Mouse (Mus musculus) thymus, adult 2 months (tissue): Measurements from ENCODE around the gene Dars. TPM values are rescaled to one million over a fixed set of nuclear protein-coding genes. Genes with fewer than 3 reads are reported as not detected.

Experiments
- DNase-seq: peaks from one replicate; pipeline ENCODE4 v3.0.0; 2021
- H3K27ac ChIP-seq: fragments of 200-500 bp; 2 replicates; pipeline ENCODE4 v1.5.1; 2012; ENCODE audit warnings: low read length, control low read depth; ENCODE audit not compliant: control insufficient read depth, insufficient read depth
- H3K27me3 ChIP-seq: fragments of 200-500 bp; 2 replicates; pipeline ENCODE4 v1.6.1; 2012; ENCODE audit warnings: mild to moderate bottlenecking, low read length, moderate library complexity, mixed read lengths; ENCODE audit not compliant: control insufficient read depth, insufficient read depth
- H3K36me3 ChIP-seq: fragments of 200-500 bp; 2 replicates; pipeline ENCODE4 v1.6.1; 2012; ENCODE audit warnings: mild to moderate bottlenecking, low read length, moderate library complexity; ENCODE audit not compliant: control insufficient read depth, insufficient read depth
- H3K4me1 ChIP-seq: fragments of 200-500 bp; replicated peaks from 2 replicates; pipeline ENCODE4 v1.6.1; 2012; ENCODE audit warnings: low read length; ENCODE audit not compliant: control insufficient read depth, insufficient read depth
- H3K4me3 ChIP-seq: fragments of 200-500 bp; 2 replicates; pipeline ENCODE4 v1.5.1; 2012; ENCODE audit warnings: mild to moderate bottlenecking, low read length, control low read depth, moderate library complexity; ENCODE audit not compliant: control insufficient read depth, insufficient read depth
- CTCF ChIP-seq: fragments of 200-500 bp; IDR thresholded peaks from 2 replicates; pipeline ENCODE4 v1.5.1; 2012; ENCODE audit warnings: mild to moderate bottlenecking, control low read depth, low read length, moderate library complexity, borderline replicate concordance; ENCODE audit not compliant: control insufficient read depth, poor library complexity, insufficient read depth; ENCODE audit errors: extremely low read depth
- POLR2A ChIP-seq: fragments of 200-500 bp; IDR thresholded peaks from 2 replicates; pipeline ENCODE4 v1.6.1; 2012; ENCODE audit warnings: mild to moderate bottlenecking, low read length, control low read depth, moderate library complexity; ENCODE audit not compliant: control insufficient read depth, poor library complexity, insufficient read depth; ENCODE audit errors: extremely low read depth
- WGBS: fragments of 180-500 bp; shearing (Covaris S2); methylation state at CpG from one replicate; pipeline ENCODE4 v1.1.7; 2018; 5-methylcytosine and 5-hydroxymethylcytosine counted together
- polyA plus RNA-seq: library from polyadenylated mRNA; depleted of rRNA; stranded (reverse); fragments of >200 nt; gene quantifications from 2 replicates; pipeline ENCODE4 v1.2.3, GENCODE M21; 2012

Dars gene
- polyA plus RNA-seq, 1 experiment, result 17.6 TPM

DNA sequence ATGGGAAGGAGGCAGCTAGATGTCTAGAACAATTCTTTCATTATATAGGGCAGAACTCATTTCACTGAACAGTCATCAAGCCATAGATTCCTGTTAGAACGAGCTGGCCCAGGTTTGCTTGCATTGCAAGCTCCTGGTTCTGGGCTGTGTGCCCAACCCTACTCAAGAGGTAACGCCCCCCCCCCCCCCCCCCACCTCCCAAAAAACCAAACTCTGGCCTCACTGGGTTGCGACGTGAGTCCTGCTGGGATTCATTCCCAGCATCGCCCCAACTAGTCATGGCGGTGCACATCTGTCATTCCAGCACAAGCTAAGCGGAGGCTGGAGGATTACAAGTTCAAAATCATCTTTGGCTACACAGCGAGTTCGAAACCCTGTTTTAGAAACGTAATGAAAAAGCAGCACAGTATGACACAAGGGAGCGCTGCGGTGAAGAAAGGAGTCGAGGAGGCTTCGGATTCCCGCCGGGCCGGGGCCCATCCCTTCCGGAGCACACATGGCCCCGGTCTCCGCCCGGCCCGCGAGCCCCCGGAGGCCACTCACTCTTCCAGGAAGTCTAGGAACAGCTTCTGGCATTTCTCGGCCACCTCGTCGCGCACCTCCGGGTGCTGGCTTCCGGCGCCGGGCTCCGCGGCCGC is 58.1 kb downstream of the Dars start:
- peak overlapping the region; percentile 8; the same call in 1 of the 2 replicates for H3K27ac ChIP-seq
- DNase-seq, result peak; percentile 7
- peak overlapping the region; percentile 79 for H3K4me3 ChIP-seq
- H3K27me3 ChIP-seq, result no peaks in the 10 kb centered on the region
- H3K36me3 ChIP-seq, result peaks cover 21% of the 10 kb centered on the region
- TF ChIP-seq CTCF, result no peak
- TF ChIP-seq POLR2A, result no peak
- WGBS, result under 1% methylated on average over 35 of the region's 35 CpGs
- H3K4me1 ChIP-seq, result peaks cover 6% of the 10 kb centered on the region

DNA sequence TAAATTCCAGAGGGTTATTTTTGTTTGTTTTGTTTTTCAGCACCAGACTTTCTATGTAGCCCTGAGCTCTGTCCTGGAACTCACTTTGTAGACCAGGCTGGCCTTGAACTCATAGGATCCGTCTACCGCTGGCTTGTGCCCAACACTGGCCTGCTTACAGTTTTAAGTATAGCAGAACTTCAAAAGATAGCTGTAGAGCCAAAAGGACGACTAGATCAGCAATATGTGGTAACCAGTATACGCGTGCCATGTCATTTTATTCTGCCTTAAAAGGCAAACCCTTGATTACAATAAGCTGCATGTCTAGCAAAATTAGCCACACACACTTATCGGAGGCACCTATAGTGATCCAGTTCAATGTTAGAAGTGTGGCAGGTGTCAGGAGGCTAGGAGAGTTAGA is 58.9 kb downstream of the Dars start:
- H3K27ac ChIP-seq, result peak overlapping the region; percentile 9; the same call in 1 of the 2 replicates
- peaks cover 27% of the 10 kb centered on the region for H3K36me3 ChIP-seq
- no peak for DNase-seq
- H3K4me1 ChIP-seq, result peaks cover 6% of the 10 kb centered on the region
- WGBS, result 5% methylated on average over 6 of the region's 6 CpGs
- no peak overlapping the region; the same call in 1 of the 2 replicates for H3K4me3 ChIP-seq
- no peak for TF ChIP-seq CTCF
- no peak for TF ChIP-seq POLR2A
- H3K27me3 ChIP-seq, result no peaks in the 10 kb centered on the region

GRCm38 (mm10) chr1:128357452-128357851 is 59.7 kb downstream of the Dars start:
- no peak overlapping the region; the same call in 1 of the 2 replicates for H3K27ac ChIP-seq
- DNase-seq, result peak; percentile 31
- H3K4me1 ChIP-seq, result peaks cover 6% of the 10 kb centered on the region
- H3K27me3 ChIP-seq, result no peaks in the 10 kb centered on the region
- WGBS, result 17% methylated on average over 3 of the region's 3 CpGs
- TF ChIP-seq CTCF (no peak), POLR2A (no peak)
- peaks cover 28% of the 10 kb centered on the region for H3K36me3 ChIP-seq
- H3K4me3 ChIP-seq, result no peak overlapping the region

DNA sequence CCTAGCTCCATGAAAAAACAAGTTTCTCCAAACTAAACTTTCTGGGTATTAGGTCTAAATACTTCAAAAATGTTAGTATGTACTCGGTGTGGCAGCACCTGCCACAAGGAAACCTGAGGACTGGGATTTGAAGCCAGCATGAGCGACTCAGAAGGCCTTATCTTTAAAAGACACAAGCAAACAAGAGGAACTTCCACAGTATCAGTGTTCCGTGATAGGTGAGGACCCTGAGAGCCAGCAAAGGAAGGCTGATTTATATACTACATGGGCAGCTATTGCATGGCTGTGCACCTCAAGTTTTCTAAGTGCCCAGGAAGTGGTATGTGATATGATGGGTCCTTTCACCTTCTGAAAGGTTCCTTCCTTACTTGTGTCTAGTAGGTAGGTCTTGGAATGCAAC is 64.1 kb downstream of the Dars start:
- no peaks in the 10 kb centered on the region for H3K27me3 ChIP-seq
- peaks cover 64% of the 10 kb centered on the region for H3K36me3 ChIP-seq
- 95% methylated on average over 3 of the region's 3 CpGs for WGBS
- no peak for DNase-seq
- no peak overlapping the region for H3K4me3 ChIP-seq
- no peak overlapping the region for H3K27ac ChIP-seq
- H3K4me1 ChIP-seq, result peaks cover 2% of the 10 kb centered on the region; the same call in 1 of the 2 replicates
- TF ChIP-seq CTCF (no peak), POLR2A (no peak)

DNA sequence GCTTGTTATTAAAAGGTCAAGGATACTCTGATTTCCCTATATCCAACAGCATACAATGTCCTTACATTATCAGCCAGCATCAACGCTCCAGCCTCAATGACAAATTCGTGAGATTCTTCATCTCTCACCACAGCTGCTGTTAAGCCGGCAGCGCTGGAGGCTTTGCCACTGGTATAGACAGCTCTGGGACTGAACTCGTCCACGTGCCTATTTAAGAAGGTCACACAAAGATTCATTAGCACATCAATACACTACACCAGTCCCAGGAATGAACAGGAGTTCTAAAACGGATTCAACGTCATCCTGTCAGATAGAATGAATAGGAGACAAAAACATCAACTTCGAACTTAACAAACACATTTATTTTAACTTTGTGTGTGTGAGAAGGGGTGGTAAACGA is 72.9 kb downstream of the Dars start:
- WGBS, result 97% methylated on average over 10 of the region's 10 CpGs

DNA sequence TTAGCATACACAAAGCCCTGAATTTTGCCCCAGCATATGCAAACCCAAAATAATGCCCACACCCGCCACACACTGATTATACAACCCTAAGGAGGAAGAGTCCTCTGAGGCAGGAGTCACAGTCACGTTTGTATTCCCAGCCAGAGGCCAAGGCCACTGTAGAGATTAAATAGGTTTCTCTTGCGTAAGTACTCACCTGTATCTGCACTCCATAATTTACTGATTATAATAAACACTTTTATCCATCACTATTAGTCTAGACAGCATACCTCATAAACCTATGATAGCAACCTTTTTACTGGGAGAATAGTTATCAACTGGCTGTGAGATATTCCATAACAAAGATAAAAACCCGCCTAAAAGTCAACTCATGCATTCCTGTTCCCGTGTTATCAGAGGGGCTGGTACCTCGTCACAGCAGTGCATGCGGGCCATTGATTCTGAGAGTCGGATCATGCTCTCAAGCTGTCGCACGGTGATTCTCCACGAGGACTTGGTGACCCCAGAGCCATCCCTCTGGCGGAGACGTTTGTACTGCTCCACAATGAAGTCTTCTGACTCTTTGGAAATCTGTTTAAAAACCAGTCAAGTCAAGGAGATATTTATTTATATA is 79.4 kb downstream of the Dars start:
- Histone ChIP-seq H3K36me3 (peaks cover 83% of the 10 kb centered on the region), H3K27me3 (no peaks in the 10 kb centered on the region), H3K4me3 (no peak overlapping the region), H3K27ac (no peak overlapping the region), H3K4me1 (no peaks in the 10 kb centered on the region)
- no peak for TF ChIP-seq CTCF
- TF ChIP-seq POLR2A, result no peak
- WGBS, result 96% methylated on average over 13 of the region's 13 CpGs
- no peak for DNase-seq

More for the DNA sequence above, 72.9 kb downstream of the Dars start:
- no peak overlapping the region for H3K27ac ChIP-seq
- no peaks in the 10 kb centered on the region for H3K4me1 ChIP-seq
- no peak for DNase-seq
- TF ChIP-seq POLR2A (no peak), CTCF (no peak)
- H3K27me3 ChIP-seq, result no peaks in the 10 kb centered on the region
- H3K36me3 ChIP-seq, result peaks cover 87% of the 10 kb centered on the region
- no peak overlapping the region for H3K4me3 ChIP-seq

DNA sequence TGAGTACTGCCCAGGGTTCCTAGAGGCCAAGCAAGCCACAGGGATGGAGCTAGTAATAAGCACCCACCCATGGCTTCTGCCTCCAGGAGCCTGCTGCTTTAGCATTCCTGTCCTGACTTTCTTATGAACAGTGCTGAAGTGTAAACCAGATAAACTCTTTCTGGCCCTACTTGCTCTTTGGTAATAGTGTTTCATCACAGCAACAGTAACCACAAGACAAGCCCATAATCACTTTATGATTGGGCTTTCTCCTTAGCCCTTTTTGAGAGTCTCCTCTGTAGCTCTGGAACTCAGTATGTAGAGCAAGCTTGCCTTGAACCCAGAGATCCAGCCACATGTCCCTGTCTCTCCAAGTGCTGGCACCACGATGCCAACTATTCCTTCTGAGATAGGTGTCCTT is 86.9 kb downstream of the Dars start:
- H3K4me3 ChIP-seq, result no peak overlapping the region
- 0 out of 2 replicates have a peak, but pooled peaks cover 2% of the 10 kb centered on the region for H3K4me1 ChIP-seq
- no peak for DNase-seq
- H3K36me3 ChIP-seq, result peaks cover 42% of the 10 kb centered on the region
- TF ChIP-seq POLR2A, result no peak
- WGBS, result 96% methylated on average over 1 of the region's 1 CpGs
- no peak overlapping the region for H3K27ac ChIP-seq
- no peaks in the 10 kb centered on the region for H3K27me3 ChIP-seq
